Mouse (Mus musculus): ENCODE results near the gene Man1c1. TPM values are rescaled to one million over a fixed set of nuclear protein-coding genes. Genes with fewer than 3 reads are reported as not detected.

Man1c1 gene
- total and polyA plus RNA-seq, 2 experiments from 2014 or later = 3.8 to 14.8 TPM

DNA sequence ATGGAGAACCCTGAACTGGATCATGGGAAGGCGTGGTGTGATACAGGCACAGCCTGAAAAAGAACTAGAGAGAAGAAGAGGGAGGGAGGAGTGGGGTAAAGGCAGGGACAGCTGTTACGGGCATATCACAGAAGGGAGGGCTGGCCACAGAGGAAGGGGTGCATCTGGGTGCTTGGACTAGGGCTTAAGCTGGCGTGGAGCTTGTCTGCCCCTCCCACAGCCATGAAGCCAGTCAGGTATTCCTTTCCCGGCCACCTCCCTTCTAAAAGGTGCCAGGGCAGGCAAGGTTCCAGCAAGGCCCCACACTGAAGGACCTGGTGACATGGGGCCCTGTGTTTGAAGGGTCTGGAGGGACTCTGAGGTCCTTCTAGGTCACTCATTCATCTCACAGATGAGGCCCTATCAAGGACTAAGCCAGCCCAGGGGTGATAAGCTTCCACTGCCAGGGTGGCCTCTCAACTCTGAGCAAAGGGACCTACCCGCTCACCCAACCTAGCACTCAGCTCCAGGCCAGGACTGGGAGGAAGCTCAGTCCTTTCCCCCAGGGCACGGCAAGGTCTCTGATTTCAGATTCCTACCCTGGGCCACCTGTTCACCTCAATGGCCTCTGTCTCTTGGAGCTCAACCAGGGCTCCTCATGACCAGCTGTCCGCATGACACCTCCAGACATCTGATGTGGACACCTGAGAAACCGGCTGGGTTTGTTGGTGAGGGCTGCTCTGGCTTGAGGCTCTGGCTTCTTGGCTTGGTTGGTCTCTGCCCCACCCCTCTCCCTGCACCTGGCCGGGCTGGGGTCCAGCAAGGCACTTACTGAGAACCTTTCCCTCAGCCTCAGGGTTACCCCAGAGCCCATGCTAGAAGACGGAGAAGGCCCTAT lies 107.0 kb downstream of the Man1c1 start:
- H3K36me3 ChIP-seq (replicated peaks; ENCODE audit: control insufficient read depth, insufficient read depth, low read length) = no peaks in the 10 kb centered on the region
- H3K9ac ChIP-seq (replicated peaks; ENCODE audit: low read depth, low read length) = no peak overlapping the region
- peak; percentile 56 for ATAC-seq (ENCODE audit: insufficient read depth, low read depth)
- no peak for DNase-seq (ENCODE audit: low spot score)
- H3K4me2 ChIP-seq (ENCODE audit: low read depth, low read length) = no peak overlapping the region
- H3K27ac ChIP-seq (ENCODE audit: low read depth) = peak overlapping the region; percentile 61
- no peak overlapping the region for H3K4me3 ChIP-seq (ENCODE audit: low read depth, low read length)
- peaks cover 23% of the 10 kb centered on the region for H3K4me1 ChIP-seq (ENCODE audit: control insufficient read depth, insufficient read depth)
- TF ChIP-seq EP300 (IDR thresholded peaks at IDR 0.05; ENCODE audit: low read depth) (no peak), CTCF (IDR thresholded peaks at IDR 0.05; ENCODE audit: low read depth) (no peak)
- H3K27me3 ChIP-seq (ENCODE audit: control insufficient read depth, insufficient read depth, low read length) = no peaks in the 10 kb centered on the region
- WGBS = 57% methylated on average over 10 of the region's 10 CpGs
- H3K9me3 ChIP-seq (replicated peaks; ENCODE audit: control insufficient read depth, low read length) = no peaks in the 10 kb centered on the region

DNA sequence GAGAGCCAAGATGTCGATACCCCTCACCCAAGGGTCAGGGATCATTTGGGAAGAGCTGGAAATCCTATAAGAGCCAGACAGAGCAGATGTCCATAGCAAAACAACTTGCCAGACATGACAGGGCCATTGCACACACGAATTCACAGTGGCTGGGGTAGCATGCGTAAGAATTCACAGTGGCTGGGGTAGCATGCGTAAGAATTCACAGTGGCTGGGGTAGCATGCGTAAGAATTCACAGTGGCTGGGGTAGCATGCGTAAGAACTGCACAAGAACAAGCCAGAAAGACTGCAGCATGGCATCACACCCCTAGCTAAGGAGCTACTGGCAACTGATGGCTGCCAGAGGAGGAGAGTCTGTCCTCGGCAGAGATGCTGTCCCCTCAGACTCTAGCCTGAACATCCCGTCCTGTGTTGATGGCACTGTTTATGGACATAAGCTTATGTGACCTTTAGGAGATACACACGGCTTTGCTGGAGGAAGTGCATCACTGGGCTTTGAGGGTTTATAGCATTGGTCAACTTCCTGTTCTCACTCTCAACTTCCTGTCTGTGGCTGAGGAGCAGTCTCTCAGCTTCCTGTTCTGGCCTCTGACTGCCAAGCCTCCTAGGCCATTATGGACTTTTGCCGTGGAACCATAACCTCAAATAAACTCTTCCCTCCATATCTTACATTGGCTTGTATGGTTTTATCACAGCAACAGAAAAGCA lies 109.2 kb downstream of the Man1c1 start:
- Histone ChIP-seq H3K27ac (ENCODE audit: low read depth) (no peak overlapping the region), H3K4me2 (ENCODE audit: low read depth, low read length) (no peak overlapping the region), H3K36me3 (replicated peaks; ENCODE audit: control insufficient read depth, insufficient read depth, low read length) (no peaks in the 10 kb centered on the region), H3K27me3 (ENCODE audit: control insufficient read depth, insufficient read depth, low read length) (no peaks in the 10 kb centered on the region), H3K9ac (replicated peaks; ENCODE audit: low read depth, low read length) (no peak overlapping the region), H3K9me3 (replicated peaks; ENCODE audit: control insufficient read depth, low read length) (no peaks in the 10 kb centered on the region), H3K4me3 (ENCODE audit: low read depth, low read length) (no peak overlapping the region), H3K4me1 (ENCODE audit: control insufficient read depth, insufficient read depth) (peaks cover 29% of the 10 kb centered on the region)
- DNase-seq (ENCODE audit: low spot score) (no peak), ATAC-seq (ENCODE audit: insufficient read depth, low read depth) (no peak)
- TF ChIP-seq EP300 (IDR thresholded peaks at IDR 0.05; ENCODE audit: low read depth) (no peak), CTCF (IDR thresholded peaks at IDR 0.05; ENCODE audit: low read depth) (no peak)
- WGBS = 85% methylated on average over 10 of the region's 10 CpGs

DNA sequence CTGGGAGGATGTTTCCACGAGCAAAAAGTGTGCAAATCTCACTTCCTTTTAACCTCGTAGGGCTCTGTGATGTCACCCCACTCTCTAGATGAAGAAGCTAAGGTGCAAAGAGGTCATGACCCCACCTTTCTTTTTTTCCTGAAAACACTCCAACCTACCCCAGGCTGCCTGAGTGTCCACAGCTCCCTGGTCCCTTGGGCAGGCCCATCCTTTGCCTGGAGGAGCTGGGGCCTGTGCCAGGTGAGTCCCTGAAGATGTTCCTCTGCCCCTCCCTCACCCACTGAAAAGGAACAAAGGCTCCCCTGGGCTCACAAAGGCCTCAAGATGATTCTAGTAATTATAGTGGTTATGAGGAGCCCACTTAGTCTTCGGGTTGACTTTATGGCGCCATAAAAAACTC lies 111.6 kb downstream of the Man1c1 start:
- Histone ChIP-seq H3K4me3 (ENCODE audit: low read depth, low read length) (no peak overlapping the region), H3K4me2 (ENCODE audit: low read depth, low read length) (no peak overlapping the region), H3K36me3 (replicated peaks; ENCODE audit: control insufficient read depth, insufficient read depth, low read length) (peaks cover 8% of the 10 kb centered on the region; the same call in 1 of the 2 replicates), H3K9me3 (replicated peaks; ENCODE audit: control insufficient read depth, low read length) (no peaks in the 10 kb centered on the region), H3K27ac (ENCODE audit: low read depth) (no peak overlapping the region; the same call in 1 of the 2 replicates), H3K27me3 (ENCODE audit: control insufficient read depth, insufficient read depth, low read length) (no peaks in the 10 kb centered on the region), H3K9ac (replicated peaks; ENCODE audit: low read depth, low read length) (no peak overlapping the region), H3K4me1 (ENCODE audit: control insufficient read depth, insufficient read depth) (peaks cover 28% of the 10 kb centered on the region)
- ATAC-seq (ENCODE audit: insufficient read depth, low read depth) (no peak), DNase-seq (ENCODE audit: low spot score) (no peak)
- TF ChIP-seq CTCF (IDR thresholded peaks at IDR 0.05; ENCODE audit: low read depth) = no peak
- no peak for TF ChIP-seq EP300 (IDR thresholded peaks at IDR 0.05; ENCODE audit: low read depth)
- WGBS = 79% methylated on average over 4 of the region's 4 CpGs

DNA sequence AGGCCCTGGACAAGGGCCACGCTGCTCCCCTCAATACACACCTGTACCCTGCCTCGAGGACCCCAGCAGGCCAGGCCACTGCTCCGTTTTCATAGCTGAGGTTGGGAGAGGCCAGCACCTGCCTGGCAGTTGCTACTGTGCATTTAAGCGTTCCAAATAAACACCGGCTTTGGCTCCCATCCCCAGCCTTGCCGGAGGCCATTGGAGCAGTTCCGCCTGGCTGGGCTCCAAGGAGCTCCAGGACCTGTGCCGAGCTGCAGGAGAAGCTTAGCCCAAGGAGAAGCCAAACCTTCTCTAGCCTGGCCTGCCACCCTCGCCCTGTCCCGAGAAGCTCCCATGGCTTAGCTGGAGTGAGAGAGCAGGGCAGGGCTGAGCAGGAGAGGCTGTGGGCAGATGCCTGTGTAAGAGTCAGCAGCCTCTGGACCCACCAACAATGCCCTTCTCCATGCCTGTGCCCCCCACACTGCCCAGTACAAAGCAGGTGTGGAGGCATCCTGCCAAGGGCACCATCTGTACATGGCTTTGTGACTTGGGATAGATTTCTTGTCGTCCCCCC lies 112.5 kb downstream of the Man1c1 start:
- H3K4me1 ChIP-seq (ENCODE audit: control insufficient read depth, insufficient read depth) = peaks cover 20% of the 10 kb centered on the region
- peak overlapping the region; percentile 29; the same call in 1 of the 2 replicates for H3K4me2 ChIP-seq (ENCODE audit: low read depth, low read length)
- peak; percentile 52 for ATAC-seq (ENCODE audit: insufficient read depth, low read depth)
- no peak overlapping the region for H3K4me3 ChIP-seq (ENCODE audit: low read depth, low read length)
- H3K9me3 ChIP-seq (replicated peaks; ENCODE audit: control insufficient read depth, low read length) = no peaks in the 10 kb centered on the region
- WGBS = 30% methylated on average over 11 of the region's 11 CpGs
- DNase-seq (ENCODE audit: low spot score) = peak; percentile 62
- TF ChIP-seq EP300 (IDR thresholded peaks at IDR 0.05; ENCODE audit: low read depth) (no peak), CTCF (IDR thresholded peaks at IDR 0.05; ENCODE audit: low read depth) (no peak)
- H3K9ac ChIP-seq (replicated peaks; ENCODE audit: low read depth, low read length) = no peak overlapping the region
- H3K36me3 ChIP-seq (replicated peaks; ENCODE audit: control insufficient read depth, insufficient read depth, low read length) = peaks cover 8% of the 10 kb centered on the region; the same call in 1 of the 2 replicates
- peak overlapping the region; percentile 80 for H3K27ac ChIP-seq (ENCODE audit: low read depth)
- H3K27me3 ChIP-seq (ENCODE audit: control insufficient read depth, insufficient read depth, low read length) = no peaks in the 10 kb centered on the region

DNA sequence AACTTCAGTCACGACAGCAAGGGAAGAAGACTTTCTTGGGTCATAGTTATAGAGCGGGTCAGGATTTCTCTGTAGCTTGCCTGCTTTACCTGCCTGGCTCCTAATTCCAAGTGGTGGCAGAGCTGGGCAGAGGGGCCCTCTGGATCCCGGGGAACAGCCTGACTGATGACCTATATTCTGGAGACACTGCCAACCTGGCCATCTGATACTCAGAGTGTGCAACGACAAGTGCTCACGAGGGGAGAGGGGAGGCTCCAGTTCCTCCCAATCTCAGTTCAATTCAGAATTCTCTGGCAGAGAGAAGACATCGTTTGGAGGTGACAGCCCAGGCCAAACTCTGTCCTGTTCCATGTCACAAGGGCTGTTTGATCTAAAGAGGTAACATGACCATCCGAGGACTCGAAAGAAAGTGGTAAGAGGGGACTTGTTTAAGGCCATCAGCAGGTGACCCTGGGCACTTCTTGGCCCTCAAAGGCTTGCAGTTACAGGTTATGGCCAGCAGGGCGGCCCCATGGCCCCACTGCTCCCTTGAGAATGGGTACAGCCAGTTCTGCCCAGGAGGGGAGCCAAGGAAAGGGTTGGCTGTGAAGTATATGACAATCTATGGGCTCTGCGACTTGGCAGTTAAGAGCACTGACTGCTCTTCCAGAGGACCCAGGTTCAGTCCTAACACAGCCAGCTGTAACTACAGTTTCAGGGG lies 113.7 kb downstream of the Man1c1 start:
- Histone ChIP-seq H3K4me3 (ENCODE audit: low read depth, low read length) (no peak overlapping the region), H3K4me1 (ENCODE audit: control insufficient read depth, insufficient read depth) (peaks cover 18% of the 10 kb centered on the region), H3K27ac (ENCODE audit: low read depth) (no peak overlapping the region), H3K9me3 (replicated peaks; ENCODE audit: control insufficient read depth, low read length) (no peaks in the 10 kb centered on the region), H3K27me3 (ENCODE audit: control insufficient read depth, insufficient read depth, low read length) (no peaks in the 10 kb centered on the region), H3K9ac (replicated peaks; ENCODE audit: low read depth, low read length) (no peak overlapping the region), H3K36me3 (replicated peaks; ENCODE audit: control insufficient read depth, insufficient read depth, low read length) (peaks cover 8% of the 10 kb centered on the region; the same call in 1 of the 2 replicates), H3K4me2 (ENCODE audit: low read depth, low read length) (no peak overlapping the region)
- TF ChIP-seq CTCF (IDR thresholded peaks at IDR 0.05; ENCODE audit: low read depth) (peak; percentile 40), EP300 (IDR thresholded peaks at IDR 0.05; ENCODE audit: low read depth) (no peak)
- ATAC-seq (ENCODE audit: insufficient read depth, low read depth) = no peak
- 73% methylated on average over 10 of the region's 10 CpGs for WGBS
- no peak for DNase-seq (ENCODE audit: low spot score)
